Mouse (Mus musculus) C2C12 (cell line): ENCODE measurements at regions not wholly inside any gene's neighbourhood (a gene's known extent, or its start where the extent isn't known, plus 50 kb on each side); places are given as distances from the start of the nearest gene placed in this dataset.

ENCODE experiments used
- H3K27me3 ChIP-seq: one replicate; pipeline ENCODE4 v1.6.1; 2011; ENCODE audit not compliant: control insufficient read depth, insufficient read depth, insufficient read length
- H3K36me3 ChIP-seq: one replicate; pipeline ENCODE4 v1.6.1; 2011; ENCODE audit not compliant: control insufficient read depth, insufficient read depth
- H3K4me3 ChIP-seq: one replicate; pipeline ENCODE4 v1.5.1; 2011; ENCODE audit warnings: mild to moderate bottlenecking, control low read depth; ENCODE audit not compliant: poor library complexity, insufficient read depth, severe bottlenecking
- H3K79me2 ChIP-seq: one replicate; pipeline ENCODE4 v1.6.1; 2011; ENCODE audit not compliant: control insufficient read depth, insufficient read depth
- H3K79me3 ChIP-seq: one replicate; pipeline ENCODE4 v1.6.1; 2011; ENCODE audit warnings: low read depth, control low read depth
- H3ac ChIP-seq: one replicate; pipeline ENCODE3; 2011; ENCODE audit warnings: low read depth; ENCODE audit not compliant: control insufficient read depth, insufficient read length
- CEBPB ChIP-seq: IDR thresholded peaks from one replicate; pipeline ENCODE4 v1.6.1; 2011; ENCODE audit warnings: low read depth, mild to moderate bottlenecking, control low read depth, moderate library complexity
- CTCF ChIP-seq: IDR thresholded peaks from one replicate; pipeline ENCODE4 v1.5.1; 2011; ENCODE audit not compliant: control insufficient read depth, insufficient read depth, insufficient read length
- FOSL1 ChIP-seq: IDR thresholded peaks from one replicate; pipeline ENCODE4 v1.8.0; 2011; ENCODE audit warnings: mild to moderate bottlenecking, low read length; ENCODE audit not compliant: poor library complexity, insufficient read depth, severe bottlenecking
- MAX ChIP-seq: IDR thresholded peaks from one replicate; pipeline ENCODE4 v1.6.1; 2011; ENCODE audit warnings: mild to moderate bottlenecking, control low read depth
- MYOD1 ChIP-seq: IDR thresholded peaks from one replicate; pipeline ENCODE4 v1.6.1; 2011; ENCODE audit warnings: low read depth; ENCODE audit not compliant: control insufficient read depth, insufficient read length
- MYOG ChIP-seq: IDR thresholded peaks from one replicate; pipeline ENCODE4 v1.6.1; 2011; ENCODE audit not compliant: control insufficient read depth, insufficient read length; ENCODE audit errors: extremely low read depth
- USF1 ChIP-seq: IDR thresholded peaks from one replicate; pipeline ENCODE4 v1.6.1; 2011; ENCODE audit warnings: low read depth, mild to moderate bottlenecking, control low read depth, moderate library complexity

DNA sequence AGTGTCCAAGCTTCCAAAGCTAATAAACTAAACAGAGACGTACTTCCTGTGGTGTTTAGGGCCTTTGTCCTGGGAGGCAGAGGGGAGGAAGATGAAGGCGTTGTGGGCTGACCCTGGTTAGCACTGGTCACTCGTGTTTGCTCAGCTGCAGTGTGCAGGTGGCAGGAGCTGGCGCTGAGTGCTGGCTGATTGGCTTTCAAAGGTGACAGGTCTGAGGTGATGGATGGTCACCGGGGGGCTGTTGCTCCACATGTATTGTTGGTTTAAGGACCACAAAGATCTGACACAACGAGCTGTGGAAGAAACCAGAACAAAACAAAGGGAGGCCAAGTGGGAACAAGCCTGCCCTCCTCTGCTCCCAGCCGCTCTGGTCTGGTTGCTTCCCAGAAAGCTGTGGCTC, 320.1 kb downstream of the Rps24 start:
- H3ac ChIP-seq, result no peak overlapping the region

DNA sequence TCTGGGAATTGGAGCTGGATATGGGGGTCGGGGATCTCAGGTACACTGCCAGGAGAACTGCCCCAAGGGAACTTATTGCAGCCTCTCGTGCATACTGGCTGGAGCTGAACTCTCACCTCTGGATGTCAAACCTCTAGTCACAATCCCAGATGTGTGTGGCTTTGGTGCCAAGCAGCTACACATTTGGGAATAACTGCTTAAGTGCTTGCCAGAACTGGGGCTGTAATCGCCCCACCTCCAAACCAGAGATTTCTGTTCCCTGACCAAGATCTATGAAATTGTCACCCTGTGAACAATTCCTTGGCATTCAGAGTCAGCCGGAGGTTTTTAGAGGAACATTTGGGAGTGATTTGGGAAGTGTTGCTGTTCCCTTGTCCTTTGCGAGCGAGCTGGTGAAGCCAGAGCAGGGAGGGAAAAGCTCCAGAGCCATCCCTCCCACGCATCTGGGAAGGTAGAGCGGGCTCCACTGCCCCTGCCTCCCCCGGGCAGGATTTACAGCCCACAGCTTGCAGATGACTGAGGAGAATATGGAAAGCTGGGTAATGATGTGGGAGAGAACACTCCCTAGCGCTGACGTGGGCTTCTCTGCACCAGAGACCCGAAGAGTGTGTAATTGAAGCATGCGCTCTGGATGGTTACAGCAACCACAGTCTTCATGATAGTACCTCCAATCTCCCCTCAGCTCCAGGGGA, 336.1 kb downstream of the Rps24 start:
- TF ChIP-seq MYOD1, result no peak
- TF ChIP-seq CTCF, result no peak
- TF ChIP-seq FOSL1, result no peak
- TF ChIP-seq CEBPB, result no peak
- no peak for TF ChIP-seq MAX
- no peak for TF ChIP-seq MYOG
- no peak for TF ChIP-seq USF1
- Histone ChIP-seq H3K4me3 (no peak overlapping the region), H3K36me3 (no peaks in the 10 kb centered on the region), H3ac (no peak overlapping the region), H3K79me3 (no peaks in the 10 kb centered on the region), H3K27me3 (peaks cover 16% of the 10 kb centered on the region), H3K79me2 (no peaks in the 10 kb centered on the region)

More for the DNA sequence above, 320.1 kb downstream of the Rps24 start:
- no peaks in the 10 kb centered on the region for H3K79me3 ChIP-seq
- TF ChIP-seq FOSL1 (no peak), MYOD1 (no peak), MAX (no peak), CTCF (no peak), CEBPB (no peak), MYOG (no peak), USF1 (no peak)
- H3K27me3 ChIP-seq, result peaks cover 8% of the 10 kb centered on the region
- no peaks in the 10 kb centered on the region for H3K36me3 ChIP-seq
- no peak overlapping the region for H3K4me3 ChIP-seq
- no peaks in the 10 kb centered on the region for H3K79me2 ChIP-seq

DNA sequence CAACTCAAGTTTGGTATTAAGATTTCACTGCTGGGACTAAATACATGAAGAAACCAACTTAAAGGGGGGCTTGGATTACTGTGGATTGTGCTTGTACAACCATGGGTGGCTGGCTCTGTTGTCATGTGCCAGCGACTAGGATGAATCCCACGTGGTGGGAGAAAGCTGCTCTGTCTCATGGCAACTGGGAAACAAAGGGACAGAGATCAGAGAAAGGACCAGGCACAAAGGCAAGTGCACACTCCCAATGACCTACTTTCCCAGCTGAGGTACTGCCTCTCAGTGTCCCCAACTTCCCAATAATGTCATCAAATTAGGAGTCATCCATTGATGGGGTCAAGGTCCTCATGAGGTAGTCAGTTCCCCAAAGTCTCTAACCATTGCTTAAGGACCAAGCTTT, 337.4 kb downstream of the Rps24 start:
- H3K79me3 ChIP-seq, result no peaks in the 10 kb centered on the region
- TF ChIP-seq MYOG, result no peak
- no peak for TF ChIP-seq CEBPB
- no peak for TF ChIP-seq MAX
- no peak for TF ChIP-seq FOSL1
- TF ChIP-seq MYOD1, result no peak
- TF ChIP-seq USF1, result no peak
- TF ChIP-seq CTCF, result no peak
- H3K27me3 ChIP-seq, result peaks cover 20% of the 10 kb centered on the region
- no peak overlapping the region for H3K4me3 ChIP-seq
- no peaks in the 10 kb centered on the region for H3K79me2 ChIP-seq
- no peaks in the 10 kb centered on the region for H3K36me3 ChIP-seq
- H3ac ChIP-seq, result no peak overlapping the region

DNA sequence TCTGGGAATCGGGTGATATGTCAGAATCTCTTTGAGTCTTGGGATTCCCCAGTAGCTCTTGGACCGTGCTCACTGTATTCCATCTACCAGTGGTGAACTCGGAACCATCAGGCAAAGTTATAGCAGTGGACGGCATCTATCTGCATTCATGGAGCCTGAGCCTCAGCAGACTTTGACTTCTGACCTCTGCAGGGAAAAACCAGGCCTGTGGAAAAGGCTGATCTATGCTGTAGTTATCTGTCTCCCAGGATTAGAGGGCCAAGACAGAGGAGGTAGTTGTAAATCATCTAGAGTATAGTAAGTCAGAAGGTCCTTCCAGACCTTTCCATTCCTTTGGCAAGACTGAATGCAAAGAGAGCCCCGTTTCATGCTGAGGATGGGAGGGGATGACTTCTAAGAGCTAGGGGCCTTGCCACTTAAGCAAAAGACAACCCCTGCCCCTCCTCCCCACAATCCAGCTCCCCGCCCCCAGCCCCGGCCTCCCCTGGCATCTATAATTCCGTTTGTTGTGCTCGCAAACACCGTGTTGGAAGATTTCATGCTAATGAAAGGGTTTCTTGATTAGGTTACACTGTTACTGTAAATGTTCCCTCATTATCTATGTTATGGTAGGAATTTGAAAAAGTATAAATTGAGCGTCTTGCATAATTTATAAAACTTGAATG, 338.9 kb downstream of the Rps24 start:
- Histone ChIP-seq H3K79me2 (no peaks in the 10 kb centered on the region), H3K79me3 (no peaks in the 10 kb centered on the region), H3K27me3 (peaks cover 24% of the 10 kb centered on the region), H3K4me3 (no peak overlapping the region), H3K36me3 (no peaks in the 10 kb centered on the region), H3ac (no peak overlapping the region)
- TF ChIP-seq USF1 (no peak), FOSL1 (no peak), MYOG (no peak), CEBPB (no peak), MAX (no peak), MYOD1 (no peak)

GRCm38 (mm10) chr14:24826471-24827337, 339.8 kb downstream of the Rps24 start:
- no peak overlapping the region for H3K4me3 ChIP-seq
- TF ChIP-seq FOSL1, result no peak
- no peaks in the 10 kb centered on the region for H3K36me3 ChIP-seq
- H3K79me3 ChIP-seq, result no peaks in the 10 kb centered on the region
- H3ac ChIP-seq, result no peak overlapping the region
- no peaks in the 10 kb centered on the region for H3K79me2 ChIP-seq
- peaks cover 28% of the 10 kb centered on the region for H3K27me3 ChIP-seq
